Mouse (Mus musculus): ENCODE data around the gene Spata25. TPM values are rescaled to one million over a fixed set of nuclear protein-coding genes. Genes with fewer than 3 reads are reported as not detected.

Spata25 gene
- polyA plus RNA-seq, 1 experiment from 2014 or later = not detected

- H3K4me2 ChIP-seq (ENCODE audit: low read depth) = no peak overlapping the region
- H3K27ac ChIP-seq (ENCODE audit: low read depth, low read length) = no peak overlapping the region
- H3K36me3 ChIP-seq (ENCODE audit: control insufficient read depth, insufficient read depth, low read length) = peaks cover 4% of the 10 kb centered on the region; the same call in 1 of the 2 replicates
- no peak overlapping the region for H3K4me3 ChIP-seq (ENCODE audit: low read depth, low read length)
- no peak overlapping the region for H3K9ac ChIP-seq (ENCODE audit: low read length)
- no peaks in the 10 kb centered on the region for H3K27me3 ChIP-seq (ENCODE audit: control insufficient read depth, insufficient read depth, low read length)
- ATAC-seq (ENCODE audit: insufficient read depth, low FRiP score, low TSS enrichment) = no peak
- DNase-seq (ENCODE audit: low spot score) = peak; percentile 64
- WGBS = 88% methylated on average over 3 of the region's 3 CpGs
- H3K4me1 ChIP-seq (ENCODE audit: control insufficient read depth, insufficient read depth, low read length) = no peaks in the 10 kb centered on the region
- H3K9me3 ChIP-seq (ENCODE audit: control insufficient read depth, low read length) = no peaks in the 10 kb centered on the region
These were observed 35.1 kb downstream of the Spata25 start for GRCm38 (mm10) chr2:164793236-164793635.

GRCm38 (mm10) chr2:164792400-164793190 is 35.7 kb downstream of the Spata25 start:
- peaks cover 2% of the 10 kb centered on the region; the same call in 1 of the 2 replicates for H3K36me3 ChIP-seq (ENCODE audit: control insufficient read depth, insufficient read depth, low read length)
- no peak overlapping the region for H3K4me3 ChIP-seq (ENCODE audit: low read depth, low read length)
- no peak overlapping the region for H3K9ac ChIP-seq (ENCODE audit: low read length)
- no peak for DNase-seq (ENCODE audit: low spot score)
- no peak overlapping the region for H3K27ac ChIP-seq (ENCODE audit: low read depth, low read length)
- no peaks in the 10 kb centered on the region for H3K9me3 ChIP-seq (ENCODE audit: control insufficient read depth, low read length)
- H3K27me3 ChIP-seq (ENCODE audit: control insufficient read depth, insufficient read depth, low read length) = no peaks in the 10 kb centered on the region
- no peak overlapping the region for H3K4me2 ChIP-seq (ENCODE audit: low read depth)
- no peak for ATAC-seq (ENCODE audit: insufficient read depth, low FRiP score, low TSS enrichment)
- no peaks in the 10 kb centered on the region for H3K4me1 ChIP-seq (ENCODE audit: control insufficient read depth, insufficient read depth, low read length)
- WGBS = 94% methylated on average over 12 of the region's 12 CpGs

DNA sequence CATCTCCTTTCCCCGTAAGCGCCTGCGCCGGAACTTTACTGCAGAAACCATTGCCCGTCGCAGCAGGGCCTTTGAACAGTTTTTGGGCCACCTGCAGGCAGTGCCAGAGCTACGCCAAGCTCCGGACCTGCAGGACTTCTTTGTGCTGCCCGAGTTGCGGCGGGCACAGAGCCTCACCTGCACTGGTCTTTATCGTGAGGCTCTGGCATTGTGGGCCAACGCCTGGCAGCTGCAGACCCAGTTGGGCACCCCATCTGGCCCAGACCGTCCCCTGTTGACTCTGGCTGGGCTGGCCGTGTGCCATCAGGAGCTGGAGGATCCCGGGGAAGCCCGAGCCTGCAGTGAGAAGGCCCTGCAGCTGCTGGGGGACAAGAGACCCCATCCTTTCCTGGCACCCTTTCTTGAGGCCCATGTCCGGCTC is 36.5 kb downstream of the Spata25 start:
- WGBS = 92% methylated on average over 18 of the region's 18 CpGs
- H3K4me3 ChIP-seq (ENCODE audit: low read depth, low read length) = no peak overlapping the region
- H3K4me1 ChIP-seq (ENCODE audit: control insufficient read depth, insufficient read depth, low read length) = no peaks in the 10 kb centered on the region
- no peak overlapping the region for H3K9ac ChIP-seq (ENCODE audit: low read length)
- ATAC-seq (ENCODE audit: insufficient read depth, low FRiP score, low TSS enrichment) (no peak), DNase-seq (ENCODE audit: low spot score) (no peak)
- H3K27ac ChIP-seq (ENCODE audit: low read depth, low read length) = no peak overlapping the region
- no peaks in the 10 kb centered on the region for H3K9me3 ChIP-seq (ENCODE audit: control insufficient read depth, low read length)
- H3K4me2 ChIP-seq (ENCODE audit: low read depth) = no peak overlapping the region
- peaks cover 2% of the 10 kb centered on the region; the same call in 1 of the 2 replicates for H3K36me3 ChIP-seq (ENCODE audit: control insufficient read depth, insufficient read depth, low read length)
- no peaks in the 10 kb centered on the region for H3K27me3 ChIP-seq (ENCODE audit: control insufficient read depth, insufficient read depth, low read length)

GRCm38 (mm10) chr2:164790451-164790850 is 37.9 kb downstream of the Spata25 start:
- Histone ChIP-seq H3K4me2 (ENCODE audit: low read depth) (no peak overlapping the region), H3K36me3 (ENCODE audit: control insufficient read depth, insufficient read depth, low read length) (peaks cover 2% of the 10 kb centered on the region; the same call in 1 of the 2 replicates), H3K9ac (ENCODE audit: low read length) (no peak overlapping the region), H3K27ac (ENCODE audit: low read depth, low read length) (no peak overlapping the region), H3K4me1 (ENCODE audit: control insufficient read depth, insufficient read depth, low read length) (no peaks in the 10 kb centered on the region), H3K9me3 (ENCODE audit: control insufficient read depth, low read length) (no peaks in the 10 kb centered on the region), H3K27me3 (ENCODE audit: control insufficient read depth, insufficient read depth, low read length) (no peaks in the 10 kb centered on the region), H3K4me3 (ENCODE audit: low read depth, low read length) (no peak overlapping the region)
- no peak for DNase-seq (ENCODE audit: low spot score)
- WGBS = 87% methylated on average over 4 of the region's 4 CpGs
- ATAC-seq (ENCODE audit: insufficient read depth, low FRiP score, low TSS enrichment) = no peak

- WGBS = 81% methylated on average over 4 of the region's 4 CpGs
- H3K27ac ChIP-seq (ENCODE audit: low read depth, low read length) = no peak overlapping the region
- ATAC-seq (ENCODE audit: insufficient read depth, low FRiP score, low TSS enrichment) (no peak), DNase-seq (ENCODE audit: low spot score) (no peak)
- no peaks in the 10 kb centered on the region for H3K27me3 ChIP-seq (ENCODE audit: control insufficient read depth, insufficient read depth, low read length)
- H3K9me3 ChIP-seq (ENCODE audit: control insufficient read depth, low read length) = no peaks in the 10 kb centered on the region
- no peak overlapping the region for H3K4me3 ChIP-seq (ENCODE audit: low read depth, low read length)
- H3K4me1 ChIP-seq (ENCODE audit: control insufficient read depth, insufficient read depth, low read length) = no peaks in the 10 kb centered on the region
- H3K9ac ChIP-seq (ENCODE audit: low read length) = no peak overlapping the region
- no peak overlapping the region for H3K4me2 ChIP-seq (ENCODE audit: low read depth)
- H3K36me3 ChIP-seq (ENCODE audit: control insufficient read depth, insufficient read depth, low read length) = peaks cover 2% of the 10 kb centered on the region; the same call in 1 of the 2 replicates
These were observed 39.9 kb downstream of the Spata25 start for GRCm38 (mm10) chr2:164788411-164788810.

- ATAC-seq (ENCODE audit: insufficient read depth, low FRiP score, low TSS enrichment) = no peak
- WGBS = 86% methylated on average over 10 of the region's 10 CpGs
- H3K4me1 ChIP-seq (ENCODE audit: control insufficient read depth, insufficient read depth, low read length) = no peaks in the 10 kb centered on the region
These were observed 40.6 kb downstream of the Spata25 start for GRCm38 (mm10) chr2:164787779-164788178.

DNA sequence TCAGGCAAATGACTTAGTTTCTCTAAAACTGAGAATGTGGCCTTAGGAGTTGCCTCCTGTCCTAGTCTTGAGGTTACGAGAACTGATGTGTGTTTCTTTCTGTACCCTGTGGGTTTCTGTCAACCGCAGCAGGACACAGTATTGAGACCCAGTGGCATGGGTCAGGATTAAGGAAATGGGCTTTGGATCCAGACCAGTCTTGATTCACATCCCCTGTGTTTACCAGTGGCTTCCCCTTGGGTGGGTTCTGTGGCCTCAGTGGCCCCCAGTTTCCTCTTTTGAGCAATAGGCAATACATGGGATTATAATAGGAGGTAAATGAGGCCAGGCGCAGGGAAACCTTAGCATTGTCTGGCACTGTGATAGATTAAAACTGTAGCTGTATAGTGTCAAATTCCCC is 41.3 kb downstream of the Spata25 start:
- Histone ChIP-seq H3K4me2 (ENCODE audit: low read depth) (peak overlapping the region; percentile 81; the same call in 1 of the 2 replicates), H3K4me1 (ENCODE audit: control insufficient read depth, insufficient read depth, low read length) (no peaks in the 10 kb centered on the region), H3K9me3 (ENCODE audit: control insufficient read depth, low read length) (no peaks in the 10 kb centered on the region), H3K4me3 (ENCODE audit: low read depth, low read length) (no peak overlapping the region), H3K36me3 (ENCODE audit: control insufficient read depth, insufficient read depth, low read length) (0 out of 2 replicates have a peak, but pooled peaks cover 2% of the 10 kb centered on the region), H3K27me3 (ENCODE audit: control insufficient read depth, insufficient read depth, low read length) (no peaks in the 10 kb centered on the region), H3K9ac (ENCODE audit: low read length) (no peak overlapping the region), H3K27ac (ENCODE audit: low read depth, low read length) (no peak overlapping the region)
- 85% methylated on average over 3 of the region's 3 CpGs for whole genome bisulfite sequencing
- no peak for ATAC-seq (ENCODE audit: insufficient read depth, low FRiP score, low TSS enrichment)
- no peak for DNase-seq (ENCODE audit: low spot score)

More at GRCm38 (mm10) chr2:164787779-164788178, 40.6 kb downstream of the Spata25 start:
- Histone ChIP-seq H3K9ac (ENCODE audit: low read length) (no peak overlapping the region), H3K9me3 (ENCODE audit: control insufficient read depth, low read length) (no peaks in the 10 kb centered on the region), H3K4me3 (ENCODE audit: low read depth, low read length) (no peak overlapping the region), H3K4me2 (ENCODE audit: low read depth) (no peak overlapping the region), H3K27ac (ENCODE audit: low read depth, low read length) (no peak overlapping the region), H3K27me3 (ENCODE audit: control insufficient read depth, insufficient read depth, low read length) (no peaks in the 10 kb centered on the region), H3K36me3 (ENCODE audit: control insufficient read depth, insufficient read depth, low read length) (peaks cover 2% of the 10 kb centered on the region; the same call in 1 of the 2 replicates)
- no peak for DNase-seq (ENCODE audit: low spot score)

GRCm38 (mm10) chr2:164786388-164786885 is 41.9 kb downstream of the Spata25 start:
- no peaks in the 10 kb centered on the region for H3K36me3 ChIP-seq (ENCODE audit: control insufficient read depth, insufficient read depth, low read length)
- no peak for ATAC-seq (ENCODE audit: insufficient read depth, low FRiP score, low TSS enrichment)

More at GRCm38 (mm10) chr2:164786388-164786885, 41.9 kb downstream of the Spata25 start:
- Histone ChIP-seq H3K27ac (ENCODE audit: low read depth, low read length) (no peak overlapping the region), H3K27me3 (ENCODE audit: control insufficient read depth, insufficient read depth, low read length) (no peaks in the 10 kb centered on the region), H3K9ac (ENCODE audit: low read length) (peak overlapping the region; percentile 72), H3K4me3 (ENCODE audit: low read depth, low read length) (peak overlapping the region; percentile 61), H3K4me2 (ENCODE audit: low read depth) (peak overlapping the region; percentile 81), H3K9me3 (ENCODE audit: control insufficient read depth, low read length) (no peaks in the 10 kb centered on the region), H3K4me1 (ENCODE audit: control insufficient read depth, insufficient read depth, low read length) (no peaks in the 10 kb centered on the region)
- DNase-seq (ENCODE audit: low spot score) = peak; percentile 28
- WGBS = 10% methylated on average over 15 of the region's 15 CpGs
